Mouse (Mus musculus) ES-E14 (cell line): Measurements from ENCODE around the gene P3h1. TPM values are rescaled to one million over a fixed set of nuclear protein-coding genes. Genes with fewer than 3 reads are reported as not detected.

Source experiments
- DNase-seq: peaks from one replicate; pipeline ENCODE4 v3.0.0-alpha.2; 2013; ENCODE audit warnings: low read depth, low spot score
- H3K27ac ChIP-seq: 2 replicates; pipeline ENCODE4 v1.5.1; 2012; ENCODE audit warnings: low read depth, mild to moderate bottlenecking, low read length, moderate library complexity, mixed read lengths; ENCODE audit not compliant: poor library complexity, insufficient read depth, severe bottlenecking
- H3K36me3 ChIP-seq: 2 replicates; pipeline ENCODE4 v1.6.1; 2012; ENCODE audit warnings: mild to moderate bottlenecking, low read length, moderate library complexity, mixed read lengths; ENCODE audit not compliant: control insufficient read depth, poor library complexity, insufficient read depth, severe bottlenecking
- H3K4me1 ChIP-seq, 2 experiments: fragments of 150-350 bp in 1 of 2; sonication (generic) in 1 of 2; 2 replicates each; pipeline ENCODE4 v1.6.1; 2012; ENCODE audit warnings: low read length in 2 of 2, mild to moderate bottlenecking in 1 of 2, mixed read lengths in 1 of 2; ENCODE audit not compliant: control insufficient read depth in 2 of 2, insufficient read depth in 2 of 2, poor library complexity in 1 of 2
- H3K4me3 ChIP-seq, 2 experiments: fragments of 150-350 bp in 1 of 2; sonication (generic) in 1 of 2; 2 replicates each; pipeline ENCODE4 v1.5.1; 2012; ENCODE audit warnings: low read length in 2 of 2, low read depth in 1 of 2, mild to moderate bottlenecking in 1 of 2, mixed read lengths in 1 of 2; ENCODE audit not compliant: insufficient read depth in 1 of 2, poor library complexity in 1 of 2, severe bottlenecking in 1 of 2
- H3K9ac ChIP-seq: 2 replicates; pipeline ENCODE4 v1.6.1; 2012; ENCODE audit warnings: low read depth, mild to moderate bottlenecking, low read length, mixed read lengths; ENCODE audit not compliant: poor library complexity, insufficient read depth, severe bottlenecking
- H3K9me3 ChIP-seq: fragments of 150-350 bp; sonication (generic); 2 replicates; pipeline ENCODE4 v1.6.1; 2012; ENCODE audit warnings: low read depth, mild to moderate bottlenecking, low read length; ENCODE audit not compliant: control insufficient read depth, insufficient read depth
- CHD2 ChIP-seq: IDR thresholded peaks from 2 replicates; pipeline ENCODE4 v1.6.1; 2014; ENCODE audit warnings: mild to moderate bottlenecking, low read depth, low read length, inconsistent platforms
- HCFC1 ChIP-seq: IDR thresholded peaks from 2 replicates; pipeline ENCODE4 v1.6.1; 2012; ENCODE audit warnings: low read length, inconsistent platforms, borderline replicate concordance; ENCODE audit not compliant: insufficient read depth
- MAFK ChIP-seq: IDR thresholded peaks from 2 replicates; pipeline ENCODE4 v1.6.1; 2014; ENCODE audit warnings: mild to moderate bottlenecking, low read depth, low read length, inconsistent platforms; ENCODE audit not compliant: insufficient read depth
- ZC3H11A ChIP-seq: IDR thresholded peaks from 2 replicates; pipeline ENCODE4 v1.6.1; 2012; ENCODE audit warnings: low read depth, mild to moderate bottlenecking, inconsistent platforms, low read length, borderline replicate concordance
- ZNF384 ChIP-seq: IDR thresholded peaks from 2 replicates; pipeline ENCODE4 v1.6.1; 2012; ENCODE audit warnings: low read depth, low read length, inconsistent platforms
- in situ Hi-C, 2 experiments: fragments of 600-800 bp; cut with MboI; formaldehyde crosslinking; loops; one replicate each; pipeline ENCODE4 v1.15.1; 2025; ENCODE audit warnings: low sequenced_read_pairs in 2 of 2, inconsistent platforms in 1 of 2; ENCODE audit not compliant: unreplicated experiment in 2 of 2
- total RNA-seq: library from RNA; depleted of rRNA; stranded (reverse); fragments of 300-350 nt; gene quantifications from 2 replicates; pipeline ENCODE4 v1.2.3, GENCODE M21; 2012; rRNA removed

P3h1 gene
- total RNA-seq = 61.9 and 113 TPM in 2 replicates

DNA sequence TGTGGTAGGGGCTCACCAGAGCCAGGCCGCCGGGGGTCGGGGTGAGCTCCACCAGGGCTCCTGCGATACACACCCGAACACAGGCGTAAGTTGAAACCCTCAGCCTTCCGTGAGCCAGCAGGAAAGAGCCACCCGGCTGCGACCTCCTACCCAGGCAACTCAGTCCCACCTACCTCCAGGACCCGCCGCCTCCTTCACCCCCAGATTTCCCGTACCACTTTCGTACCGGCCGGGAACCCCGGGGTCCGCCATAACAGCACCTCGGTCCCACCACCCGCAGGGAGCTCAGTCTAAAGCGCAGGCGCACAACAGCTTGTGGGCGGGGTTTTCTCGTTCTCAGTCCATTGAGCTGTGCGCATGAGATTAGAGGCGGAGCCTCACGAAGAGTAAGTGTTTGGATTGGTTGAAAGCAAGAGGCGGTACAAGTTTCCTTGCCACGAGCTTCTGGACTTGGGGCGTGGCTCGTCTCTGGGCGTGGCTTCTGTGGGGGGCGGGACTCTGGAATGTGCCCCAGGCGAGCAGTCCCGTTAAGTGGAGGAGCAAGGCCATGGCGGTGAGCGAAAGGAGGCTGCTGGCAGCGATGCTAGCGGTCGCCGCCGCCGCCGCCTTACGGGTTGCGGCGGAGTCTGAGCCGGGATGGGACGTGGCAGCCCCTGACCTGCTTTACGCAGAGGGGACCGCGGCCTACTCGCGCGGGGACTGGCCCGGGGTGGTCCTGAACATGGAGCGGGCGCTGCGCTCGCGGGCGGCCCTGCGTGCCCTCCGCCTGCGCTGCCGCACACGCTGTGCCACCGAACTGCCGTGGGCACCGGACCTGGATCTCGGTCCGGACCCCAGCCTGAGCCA is at the start of gene P3h1, which contains the start of gene AU022252:
TSS of gene P3h1 (plus strand) at position 506 of the 846 bp plus-strand sequence.
TSS of gene AU022252 (minus strand) at position 303 of the 846 bp plus-strand sequence.
- Histone ChIP-seq H3K4me3 (peak within 1 kb of the TSS; percentile 85 to 98), H3K4me1 (peaks cover 0 to 4% of the 10 kb centered on the region in 2 experiments; a peak in 2 of 4 replicates), H3K36me3 (peaks cover 3% of the 10 kb centered on the region; the same call in 1 of the 2 replicates), H3K9ac (peak within 1 kb of the TSS; percentile 95), H3K9me3 (no peaks in the 10 kb centered on the region), H3K27ac (no peak within 1 kb of the TSS)
- peak; percentile 100 for DNase-seq
- TF ChIP-seq MAFK (no peak), HCFC1 (peak; percentile 45; the same call in 1 of the 2 replicates)
- in situ Hi-C loops = no loop called here

DNA sequence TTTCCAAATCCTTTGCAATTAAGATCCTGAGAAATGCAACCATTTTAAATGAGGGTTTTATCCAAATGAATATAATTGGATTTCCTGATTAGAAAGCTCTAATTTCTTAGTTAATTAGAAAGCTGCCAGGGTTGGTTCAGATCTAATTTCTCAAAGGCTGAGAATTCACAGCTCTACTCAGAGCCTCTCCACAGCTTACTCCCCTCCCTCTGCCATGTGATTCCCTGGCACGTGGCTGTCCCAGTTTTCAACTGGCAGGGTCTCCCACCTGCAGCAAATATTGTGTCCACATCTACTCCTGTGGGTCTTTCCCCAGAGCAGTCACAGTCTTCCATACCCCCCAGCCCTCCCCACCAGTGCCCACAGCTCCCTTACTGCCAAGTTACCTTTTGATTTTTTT is 49.2 kb upstream of the P3h1 start:
- H3K4me1 ChIP-seq = no peaks in the 10 kb centered on the region
- no peak overlapping the region for H3K4me3 ChIP-seq
- in situ Hi-C loops = no loop called here
- TF ChIP-seq ZNF384 (no peak), HCFC1 (no peak), CHD2 (no peak), MAFK (no peak), ZC3H11A (no peak)
- no peak overlapping the region for H3K27ac ChIP-seq
- DNase-seq = no peak
- H3K36me3 ChIP-seq = no peaks in the 10 kb centered on the region
- no peaks in the 10 kb centered on the region for H3K9me3 ChIP-seq
- H3K9ac ChIP-seq = no peak overlapping the region

DNA sequence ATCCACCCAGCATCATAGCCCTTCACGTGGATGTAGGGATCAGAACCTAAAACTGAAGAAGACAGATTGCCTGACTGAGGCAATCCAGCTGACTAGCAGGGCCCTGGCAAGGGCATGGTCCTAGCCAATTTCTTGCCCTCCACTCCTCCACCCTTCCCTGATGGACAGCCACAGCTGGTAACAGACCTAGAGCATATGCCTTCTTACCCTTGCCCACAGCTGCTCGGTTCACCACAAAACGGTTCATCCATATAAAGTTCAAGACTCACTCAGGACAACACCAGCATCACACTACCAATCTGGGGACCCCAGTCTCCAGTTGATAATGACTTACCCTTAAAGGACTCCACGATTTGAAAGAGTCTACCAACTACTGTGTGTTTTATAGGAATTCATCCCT is 46.9 kb upstream of the P3h1 start:
- no peak overlapping the region for H3K9ac ChIP-seq
- no peaks in the 10 kb centered on the region for H3K4me1 ChIP-seq
- in situ Hi-C loops = no loop called here
- DNase-seq = no peak
- H3K9me3 ChIP-seq = no peaks in the 10 kb centered on the region
- TF ChIP-seq MAFK (no peak), CHD2 (no peak), HCFC1 (no peak), ZC3H11A (no peak), ZNF384 (no peak)
- H3K27ac ChIP-seq = no peak overlapping the region
- no peaks in the 10 kb centered on the region for H3K36me3 ChIP-seq
- no peak overlapping the region for H3K4me3 ChIP-seq

DNA sequence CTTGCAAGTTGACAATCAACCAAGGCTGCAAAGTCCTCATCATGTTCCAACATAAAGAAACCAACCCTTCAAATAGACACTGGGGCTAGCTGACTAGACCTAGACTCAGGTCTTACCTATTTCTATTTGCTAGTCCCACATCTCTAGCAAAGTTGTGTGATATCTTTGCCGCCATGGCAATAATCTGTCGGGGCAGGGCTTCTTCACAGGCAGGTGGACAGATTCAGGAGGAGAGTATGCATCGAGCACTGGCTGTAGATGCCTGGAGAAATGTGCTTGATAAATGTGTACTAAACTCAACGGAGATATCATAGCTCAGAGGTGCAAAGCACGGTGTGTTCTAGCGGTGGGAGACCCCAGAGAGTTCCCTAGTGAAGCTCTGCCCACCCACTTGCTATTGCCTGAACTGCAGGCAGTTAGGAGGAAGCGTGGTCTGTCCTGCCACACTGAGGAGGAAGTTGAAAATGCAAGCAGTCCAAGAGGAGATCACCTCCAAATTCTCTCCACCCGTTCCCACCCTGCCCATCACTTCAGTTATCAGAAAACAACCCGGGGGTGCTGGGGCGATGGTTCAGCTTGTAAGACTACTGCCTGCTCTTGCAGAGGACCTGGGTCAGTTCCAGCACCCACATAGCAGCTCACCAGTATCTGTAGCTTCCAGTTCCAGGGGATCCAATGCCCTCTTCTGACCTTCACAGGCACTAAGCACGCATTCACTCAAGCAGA is 44.5 kb upstream of the P3h1 start:
- in situ Hi-C loops = no loop called here
- no peaks in the 10 kb centered on the region for H3K36me3 ChIP-seq
- no peak overlapping the region for H3K27ac ChIP-seq
- no peaks in the 10 kb centered on the region for H3K4me1 ChIP-seq
- H3K9ac ChIP-seq = no peak overlapping the region
- DNase-seq = no peak
- H3K4me3 ChIP-seq = no peak overlapping the region
- no peaks in the 10 kb centered on the region for H3K9me3 ChIP-seq
- no peak for TF ChIP-seq HCFC1
- TF ChIP-seq ZNF384 = no peak
- TF ChIP-seq CHD2 = no peak
- no peak for TF ChIP-seq MAFK
- TF ChIP-seq ZC3H11A = no peak
